Mouse (Mus musculus) erythroblast, embryonic 14.5 days (primary cell): Measurements from ENCODE around the gene Pax8.

Experiments used
- GATA1 ChIP-seq: IDR thresholded peaks from 2 replicates; pipeline ENCODE4 v1.6.1; 2012; ENCODE audit warnings: low read length, inconsistent platforms, mixed read lengths
- TAL1 ChIP-seq: IDR thresholded peaks from 3 replicates; pipeline ENCODE4 v1.6.1; 2012; ENCODE audit warnings: low read length, inconsistent platforms, mixed read lengths

- TF ChIP-seq GATA1: no peak
- no peak for TF ChIP-seq TAL1
Observed at GRCm38 (mm10) chr2:24490564-24490963, 15.2 kb upstream of the Pax8 start.
